Mouse (Mus musculus) liver, embryonic 11.5 days (tissue): ENCODE results near the gene Unkl. TPM values are rescaled to one million over a fixed set of nuclear protein-coding genes. Genes with fewer than 3 reads are reported as not detected.

ENCODE experiments used
- ATAC-seq: fragments of 200-750 bp; cut with Nextera tagmentation; replicated peaks from 2 replicates; pipeline ENCODE4 v1.8.0; 2017; ENCODE audit warnings: moderate number of reproducible peaks, mild to moderate bottlenecking, moderate TSS enrichment, moderate library complexity; ENCODE audit not compliant: low FRiP score
- DNase-seq: peaks from one replicate; pipeline ENCODE4 v3.0.0-alpha.2; 2017; ENCODE audit warnings: low spot score
- H3K27ac ChIP-seq: fragments of 300-500 bp; sonication (generic); 2 replicates; pipeline ENCODE4 v1.5.1; 2014; ENCODE audit warnings: mild to moderate bottlenecking, low read depth, low read length, control low read depth
- H3K27me3 ChIP-seq: fragments of 300-500 bp; sonication (generic); replicated peaks from 2 replicates; pipeline ENCODE4 v1.6.1; 2014; ENCODE audit warnings: low read length, mixed read lengths; ENCODE audit not compliant: control insufficient read depth, insufficient read depth
- H3K36me3 ChIP-seq: fragments of 300-500 bp; sonication (generic); 2 replicates; pipeline ENCODE4 v1.6.1; 2014; ENCODE audit warnings: mild to moderate bottlenecking, low read length, moderate library complexity, mixed read lengths; ENCODE audit not compliant: control insufficient read depth, insufficient read depth
- H3K4me1 ChIP-seq: fragments of 300-500 bp; sonication (generic); replicated peaks from 2 replicates; pipeline ENCODE4 v1.6.1; 2014; ENCODE audit warnings: low read length, mixed read lengths; ENCODE audit not compliant: control insufficient read depth, insufficient read depth
- H3K4me2 ChIP-seq: fragments of 300-500 bp; sonication (generic); 2 replicates; pipeline ENCODE4 v1.6.1; 2014; ENCODE audit warnings: mild to moderate bottlenecking, control low read depth, moderate library complexity
- H3K4me3 ChIP-seq: fragments of 300-500 bp; sonication (generic); 2 replicates; pipeline ENCODE4 v1.5.1; 2014; ENCODE audit warnings: low read depth, low read length, control low read depth
- H3K9ac ChIP-seq: fragments of 300-500 bp; sonication (generic); 2 replicates; pipeline ENCODE4 v1.6.1; 2014; ENCODE audit warnings: low read depth, low read length, control low read depth
- H3K9me3 ChIP-seq: fragments of 300-500 bp; sonication (generic); 2 replicates; pipeline ENCODE4 v1.6.1; 2016; ENCODE audit warnings: low read length, inconsistent platforms, mixed read lengths; ENCODE audit not compliant: control insufficient read depth
- WGBS: fragments of 180-500 bp; shearing (Covaris S2); extraction: QIAGEN DNeasy Blood & Tissue Kit; methylation state at CpG from one replicate; pipeline ENCODE4 v1.1.7; 2014; 5-methylcytosine and 5-hydroxymethylcytosine counted together
- polyA plus RNA-seq: library from polyadenylated mRNA; unstranded; fragments of >200 nt; fragmentation: Nextera tagmentation; extraction: Ambion mirVana; gene quantifications from 2 replicates; pipeline ENCODE4 v1.2.1, GENCODE M21; 2014

The Unkl gene
- polyA plus RNA-seq, 1 experiment from 2014 or later, result 11.7 TPM

DNA sequence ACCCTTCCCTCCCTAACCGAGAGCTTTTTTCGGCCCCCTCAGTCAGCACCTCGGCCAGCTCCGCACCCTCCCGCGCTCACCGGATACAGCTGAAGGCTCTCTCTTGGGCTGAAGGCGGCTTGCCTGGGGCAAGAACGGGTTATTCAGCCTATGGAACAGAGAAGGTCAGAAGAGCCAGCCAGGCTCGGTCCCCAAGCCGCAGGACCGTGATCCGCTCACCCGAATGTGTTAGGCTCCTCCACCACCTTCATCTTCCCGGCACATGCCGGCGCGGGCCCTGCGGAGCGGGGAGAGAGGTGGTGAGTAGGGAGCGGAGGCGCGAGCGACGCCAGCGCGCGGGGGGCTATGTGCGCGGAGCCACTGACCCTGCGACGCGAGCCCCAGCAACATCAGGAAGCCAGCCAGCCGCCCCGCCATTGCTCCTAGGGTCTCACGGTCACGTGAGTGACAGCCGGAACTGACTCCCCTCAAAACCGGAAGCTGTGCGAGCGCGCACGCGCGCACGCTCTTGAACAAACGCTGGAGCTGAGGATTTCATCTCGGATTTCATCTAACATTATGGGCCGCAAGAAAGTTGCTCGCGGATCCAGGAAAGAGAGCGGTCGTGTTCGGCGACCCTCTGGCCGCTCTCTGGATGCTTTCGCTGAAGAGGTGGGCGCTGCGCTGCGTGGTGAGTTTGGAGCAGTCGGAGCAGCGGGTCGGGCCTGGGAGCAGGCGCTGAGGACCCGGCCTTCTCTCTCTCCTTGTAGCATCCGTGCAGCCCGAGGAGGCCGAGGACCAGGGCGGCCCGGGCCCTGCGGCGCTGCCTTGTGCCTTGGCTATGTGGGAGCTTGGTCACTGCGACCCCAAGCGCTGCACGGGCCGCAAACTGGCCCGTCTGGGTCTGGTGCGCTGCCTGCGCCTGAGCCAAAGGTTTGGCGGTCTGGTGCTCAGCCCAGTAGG, 51.8 kb downstream of the Unkl start, which contains the start of the genes Gnptg and Tsr3:
Gene Gnptg (minus strand): TSS at position 430 of the 942 bp plus-strand sequence.
Gene Tsr3 (plus strand): TSS at position 476 of the 942 bp plus-strand sequence.
- Histone ChIP-seq H3K4me1 (peaks cover 10% of the 10 kb centered on the region), H3K36me3 (peaks cover 24% of the 10 kb centered on the region), H3K9me3 (no peaks in the 10 kb centered on the region), H3K27ac (peak within 1 kb of the TSS; percentile 73), H3K4me3 (peak within 1 kb of the TSS; percentile 99), H3K27me3 (no peaks in the 10 kb centered on the region), H3K4me2 (peak within 1 kb of the TSS; percentile 96), H3K9ac (peak within 1 kb of the TSS; percentile 95)
- peak; percentile 88 for ATAC-seq
- DNase-seq, result peak; percentile 86
- WGBS, result under 1% methylated on average over 80 of the region's 80 CpGs

DNA sequence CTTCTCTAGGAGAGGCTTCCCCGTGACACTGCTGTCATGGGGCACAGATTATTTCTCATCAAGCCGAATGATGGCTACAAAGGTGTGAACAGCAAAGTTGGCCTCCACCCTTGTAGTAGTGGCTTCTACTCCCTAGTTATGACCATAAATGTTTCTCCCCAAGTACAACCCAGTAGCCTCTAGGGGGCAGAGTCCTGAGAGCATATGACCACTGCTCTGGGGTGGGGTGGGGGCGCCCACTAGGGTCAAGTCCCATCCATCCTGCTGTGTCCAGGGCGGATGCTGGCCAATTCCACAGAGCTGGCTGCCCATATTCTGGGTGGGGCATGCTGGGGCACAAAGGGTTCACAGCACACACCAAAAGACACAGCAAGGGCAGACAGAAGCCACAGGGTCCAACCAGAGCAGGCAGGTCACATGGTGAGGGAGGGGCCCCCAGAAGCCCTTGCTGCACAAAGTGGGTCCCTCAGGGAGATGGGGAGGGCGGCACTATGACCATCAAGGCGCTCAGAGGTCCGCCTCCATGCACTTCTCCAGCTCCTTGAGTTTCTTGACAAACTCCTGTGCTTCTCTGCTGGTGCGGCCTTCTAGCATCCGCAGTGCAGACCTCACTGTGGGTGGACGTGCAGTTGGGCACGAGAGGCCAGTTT, 55.1 kb downstream of the Unkl start:
- 88% methylated on average over 11 of the region's 11 CpGs for WGBS
- H3K4me3 ChIP-seq, result no peak overlapping the region
- no peaks in the 10 kb centered on the region for H3K27me3 ChIP-seq
- peaks cover 10% of the 10 kb centered on the region for H3K4me1 ChIP-seq
- H3K27ac ChIP-seq, result no peak overlapping the region
- ATAC-seq (no peak), DNase-seq (no peak)
- no peaks in the 10 kb centered on the region for H3K9me3 ChIP-seq
- no peak overlapping the region for H3K9ac ChIP-seq
- H3K4me2 ChIP-seq, result no peak overlapping the region
- peaks cover 15% of the 10 kb centered on the region for H3K36me3 ChIP-seq

DNA sequence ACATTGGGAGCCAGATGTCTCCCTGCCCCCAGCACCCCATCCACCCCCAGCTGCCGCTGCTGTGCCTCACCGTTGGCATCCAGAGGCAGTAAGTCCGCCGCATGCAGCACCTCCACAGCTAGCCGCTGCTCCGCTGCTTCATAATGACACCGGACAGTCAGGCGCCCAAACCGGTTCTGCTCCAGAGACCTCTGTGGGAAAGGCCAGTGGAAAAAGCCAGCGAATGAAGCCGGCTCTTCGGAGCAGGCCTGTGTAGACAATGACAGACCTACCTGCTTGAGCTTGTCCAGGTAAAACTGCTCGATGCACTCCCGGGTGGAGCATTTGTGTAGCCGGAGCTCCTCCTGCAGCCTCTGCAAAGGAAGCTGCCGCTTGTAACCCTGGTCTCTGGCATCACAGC, 56.0 kb downstream of the Unkl start:
- Histone ChIP-seq H3K4me2 (no peak overlapping the region), H3K27ac (no peak overlapping the region), H3K4me1 (peaks cover 10% of the 10 kb centered on the region), H3K9ac (no peak overlapping the region), H3K36me3 (peaks cover 15% of the 10 kb centered on the region), H3K4me3 (no peak overlapping the region), H3K9me3 (no peaks in the 10 kb centered on the region), H3K27me3 (no peaks in the 10 kb centered on the region)
- DNase-seq, result no peak
- no peak for ATAC-seq
- WGBS, result 87% methylated on average over 16 of the region's 16 CpGs

DNA sequence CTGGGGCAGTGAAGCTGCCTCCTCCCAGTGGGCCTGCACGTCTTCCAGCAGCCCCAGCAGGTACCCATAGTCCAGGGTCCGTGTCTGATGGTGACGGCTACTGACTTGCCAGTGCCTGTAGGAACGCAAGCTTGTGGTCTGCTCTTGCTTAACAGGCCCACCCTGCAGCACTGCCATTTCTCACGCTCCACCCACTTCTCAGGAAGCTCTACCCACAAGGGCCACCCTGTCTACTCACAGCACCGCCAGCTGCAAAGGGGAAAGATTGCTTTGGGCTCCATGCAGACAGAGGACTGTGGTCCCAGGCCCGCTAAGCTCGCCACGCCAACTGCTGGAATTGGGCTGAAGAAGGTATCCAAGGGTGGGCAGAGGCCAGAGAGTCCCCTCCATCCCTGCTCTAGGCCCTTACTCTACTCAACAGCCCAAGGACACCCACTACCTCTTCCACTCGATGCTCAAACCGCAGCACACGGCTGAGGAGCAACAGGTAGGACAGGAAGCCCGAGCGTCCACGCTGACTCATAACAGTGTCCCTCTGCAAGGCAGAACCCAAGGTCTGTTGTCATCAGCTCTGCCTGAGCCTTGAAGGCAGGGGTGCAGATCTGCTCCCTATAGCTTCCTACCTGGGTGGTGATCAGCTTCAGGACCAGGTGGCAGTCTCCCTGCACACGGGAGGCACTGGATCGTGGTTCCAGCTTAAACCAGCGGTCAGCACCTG, 60.0 kb downstream of the Unkl start:
- Histone ChIP-seq H3K4me2 (no peak overlapping the region), H3K27ac (no peak overlapping the region), H3K27me3 (peaks cover 5% of the 10 kb centered on the region), H3K9me3 (no peaks in the 10 kb centered on the region), H3K4me1 (no peaks in the 10 kb centered on the region), H3K36me3 (peaks cover 9% of the 10 kb centered on the region), H3K4me3 (no peak overlapping the region), H3K9ac (no peak overlapping the region)
- ATAC-seq, result no peak
- WGBS, result 62% methylated on average over 18 of the region's 18 CpGs
- DNase-seq, result no peak

DNA sequence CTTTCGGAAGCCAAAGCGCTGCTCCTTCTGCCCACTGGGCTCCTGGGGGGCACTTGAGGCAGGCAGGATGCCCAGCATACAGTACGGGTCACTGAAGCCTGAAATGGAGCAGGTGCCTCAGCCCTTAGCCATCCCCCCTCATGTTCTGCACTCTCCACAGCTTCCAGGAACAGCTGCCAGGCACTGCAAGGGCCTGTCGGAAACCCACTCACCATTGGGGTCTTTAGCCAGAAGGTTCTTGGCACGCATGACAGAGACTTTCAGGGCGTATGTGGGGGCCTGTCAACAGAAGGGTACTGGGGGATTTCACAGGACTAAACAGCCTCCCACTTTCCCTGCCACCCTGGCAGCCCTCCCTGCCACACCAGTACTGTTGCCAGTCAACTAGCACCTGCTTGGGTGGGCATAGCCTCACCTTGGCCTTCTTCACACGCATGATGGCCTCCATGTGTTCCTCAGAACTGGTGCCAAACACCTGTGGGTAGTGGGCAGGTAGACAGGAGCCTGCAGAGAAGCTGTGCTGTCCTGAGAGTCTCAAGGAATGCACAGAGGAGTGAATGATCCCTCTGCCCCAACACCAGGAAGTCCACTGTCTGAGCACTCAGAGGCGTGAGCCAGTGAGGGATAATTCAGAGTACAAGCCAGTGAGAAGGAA, 62.1 kb downstream of the Unkl start:
- peaks cover 25% of the 10 kb centered on the region for H3K27me3 ChIP-seq

DNA sequence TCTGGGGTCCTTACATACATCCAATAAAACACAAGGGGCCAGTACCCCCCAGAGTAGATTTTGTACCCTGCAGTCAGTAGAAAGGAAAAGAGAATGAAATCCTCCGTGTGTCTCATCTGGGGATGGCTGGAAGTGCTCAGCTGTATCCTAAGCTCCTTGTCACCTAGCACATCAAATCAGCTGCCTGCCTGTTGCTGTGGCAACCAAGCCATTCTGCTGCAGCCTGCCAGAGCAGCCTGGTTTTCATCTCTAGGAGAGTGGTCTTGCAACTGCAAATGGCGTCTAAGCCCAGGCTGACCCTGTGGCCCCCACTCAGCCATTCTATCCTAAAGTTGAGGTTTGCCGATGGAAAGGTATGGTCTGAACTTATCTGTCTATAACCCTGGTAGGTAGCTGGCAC, 64.4 kb downstream of the Unkl start:
- WGBS, result 51% methylated on average over 3 of the region's 3 CpGs
- Histone ChIP-seq H3K27me3 (peaks cover 36% of the 10 kb centered on the region), H3K27ac (no peak overlapping the region), H3K36me3 (no peaks in the 10 kb centered on the region), H3K9ac (no peak overlapping the region), H3K4me1 (peaks cover 5% of the 10 kb centered on the region), H3K9me3 (no peaks in the 10 kb centered on the region), H3K4me2 (no peak overlapping the region), H3K4me3 (no peak overlapping the region)
- ATAC-seq (no peak), DNase-seq (no peak)

More for the DNA sequence above, 62.1 kb downstream of the Unkl start:
- no peak for DNase-seq
- H3K27ac ChIP-seq, result no peak overlapping the region
- H3K36me3 ChIP-seq, result no peaks in the 10 kb centered on the region
- H3K4me1 ChIP-seq, result no peaks in the 10 kb centered on the region
- no peak overlapping the region for H3K4me3 ChIP-seq
- no peak overlapping the region for H3K4me2 ChIP-seq
- WGBS, result 75% methylated on average over 8 of the region's 8 CpGs
- no peak overlapping the region for H3K9ac ChIP-seq
- ATAC-seq, result no peak
- H3K9me3 ChIP-seq, result no peaks in the 10 kb centered on the region

DNA sequence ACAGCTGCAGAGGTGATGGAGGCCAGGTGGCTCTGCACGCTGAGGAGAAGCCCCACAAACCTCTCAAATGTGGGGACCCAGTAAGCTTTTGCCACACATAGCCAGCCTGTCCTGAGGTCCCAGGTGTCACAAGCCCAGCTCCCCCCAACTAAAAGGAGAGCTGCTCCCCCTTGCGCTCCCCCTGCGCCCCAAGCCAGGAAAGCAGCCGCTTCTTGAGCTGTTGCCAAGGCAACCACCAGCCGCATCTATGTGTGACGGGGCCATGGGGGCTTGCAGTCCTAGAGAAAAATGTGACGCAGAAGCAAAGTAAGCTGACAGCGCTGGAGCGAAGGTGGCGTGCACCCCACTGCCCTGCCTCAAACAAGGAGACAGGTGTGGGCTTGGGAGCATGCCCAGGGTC, 65.6 kb downstream of the Unkl start:
- H3K36me3 ChIP-seq, result no peaks in the 10 kb centered on the region
- peaks cover 36% of the 10 kb centered on the region for H3K27me3 ChIP-seq
- no peak overlapping the region for H3K4me3 ChIP-seq
- H3K4me1 ChIP-seq, result peaks cover 5% of the 10 kb centered on the region
- H3K4me2 ChIP-seq, result no peak overlapping the region
- ATAC-seq, result no peak
- no peak for DNase-seq
- no peaks in the 10 kb centered on the region for H3K9me3 ChIP-seq
- H3K9ac ChIP-seq, result no peak overlapping the region
- H3K27ac ChIP-seq, result no peak overlapping the region
- WGBS, result 43% methylated on average over 10 of the region's 10 CpGs

DNA sequence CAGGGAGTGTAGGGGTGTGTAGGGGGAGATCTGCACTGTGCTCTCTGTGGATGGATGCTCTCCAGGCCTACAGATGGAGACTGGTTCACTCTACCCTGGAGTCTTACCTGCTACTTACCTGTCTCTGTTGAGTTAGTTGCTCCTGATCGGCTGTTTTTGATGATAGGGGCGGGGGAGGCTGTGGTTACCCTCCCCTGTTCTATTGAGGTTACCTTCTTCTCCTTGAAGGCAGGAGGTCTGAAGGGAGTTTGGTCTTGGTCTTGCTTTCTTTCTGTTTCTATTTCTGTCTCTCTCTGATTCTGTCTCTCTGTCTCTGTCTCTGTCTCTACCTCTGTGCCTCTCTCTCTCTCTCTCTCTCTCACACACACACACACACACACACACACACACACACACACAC, 66.9 kb downstream of the Unkl start:
- Histone ChIP-seq H3K4me3 (no peak overlapping the region), H3K9ac (no peak overlapping the region), H3K36me3 (no peaks in the 10 kb centered on the region; the same call in 1 of the 2 replicates), H3K9me3 (no peaks in the 10 kb centered on the region), H3K27me3 (peaks cover 36% of the 10 kb centered on the region), H3K4me1 (peaks cover 5% of the 10 kb centered on the region), H3K27ac (no peak overlapping the region), H3K4me2 (no peak overlapping the region)
- WGBS, result 57% methylated on average over 2 of the region's 2 CpGs
- ATAC-seq (no peak), DNase-seq (no peak)
